Mouse (Mus musculus) kidney, adult 2 months (tissue): ENCODE data around the gene Prx. TPM values are rescaled to one million over a fixed set of nuclear protein-coding genes. Genes with fewer than 3 reads are reported as not detected.

ENCODE experiments used
- DNase-seq: peaks from one replicate; pipeline ENCODE4 v3.0.0; 2021
- H3K27ac ChIP-seq: fragments of 200-500 bp; 2 replicates; pipeline ENCODE4 v1.5.1; 2012; ENCODE audit warnings: low read depth, low read length, control low read depth, inconsistent platforms; ENCODE audit not compliant: insufficient read depth
- H3K27me3 ChIP-seq: fragments of 200-500 bp; replicated peaks from 2 replicates; pipeline ENCODE4 v1.6.1; 2012; ENCODE audit warnings: mild to moderate bottlenecking, moderate library complexity, low read length, inconsistent platforms; ENCODE audit not compliant: control insufficient read depth, insufficient read depth
- H3K36me3 ChIP-seq: fragments of 200-500 bp; 2 replicates; pipeline ENCODE4 v1.6.1; 2012; ENCODE audit warnings: mild to moderate bottlenecking, moderate library complexity, low read length, inconsistent platforms; ENCODE audit not compliant: control insufficient read depth, insufficient read depth
- H3K4me1 ChIP-seq: fragments of 200-500 bp; 2 replicates; pipeline ENCODE4 v1.6.1; 2011; ENCODE audit warnings: low read length; ENCODE audit not compliant: control insufficient read depth, insufficient read depth
- H3K4me3 ChIP-seq: fragments of 200-500 bp; 2 replicates; pipeline ENCODE4 v1.5.1; 2011; ENCODE audit warnings: mild to moderate bottlenecking, low read depth, low read length, control low read depth; ENCODE audit not compliant: insufficient read depth
- CTCF ChIP-seq: fragments of 200-500 bp; conservative IDR thresholded peaks from 2 replicates; pipeline ENCODE4 v1.5.1; 2011; ENCODE audit warnings: low read depth, mild to moderate bottlenecking, control low read depth, low read length, moderate library complexity, mixed read lengths; ENCODE audit not compliant: insufficient read depth, insufficient read length
- POLR2A ChIP-seq: fragments of 200-500 bp; IDR thresholded peaks from one replicate; pipeline ENCODE4 v1.6.1; 2011; ENCODE audit warnings: low read depth, low read length, control low read depth
- WGBS: fragments of 180-500 bp; shearing (Covaris S2); methylation state at CpG from one replicate; pipeline ENCODE4 v1.1.7; 2018; 5-methylcytosine and 5-hydroxymethylcytosine counted together
- polyA plus RNA-seq: library from polyadenylated mRNA; depleted of rRNA; stranded (reverse); fragments of >200 nt; gene quantifications from 2 replicates; pipeline ENCODE4 v1.2.3, GENCODE M21; 2012; rRNA removed

Gene Prx
- polyA plus RNA-seq, 1 experiment, result 1.2 TPM

GRCm38 (mm10) chr7:27560291-27560887 is 61.3 kb downstream of the Prx start:
- no peak for TF ChIP-seq POLR2A
- no peak for TF ChIP-seq CTCF
- 46% methylated on average over 8 of the region's 8 CpGs for WGBS
- Histone ChIP-seq H3K4me1 (no peaks in the 10 kb centered on the region), H3K27me3 (no peaks in the 10 kb centered on the region), H3K27ac (no peak overlapping the region), H3K36me3 (no peaks in the 10 kb centered on the region), H3K4me3 (no peak overlapping the region)
- DNase-seq, result no peak

DNA sequence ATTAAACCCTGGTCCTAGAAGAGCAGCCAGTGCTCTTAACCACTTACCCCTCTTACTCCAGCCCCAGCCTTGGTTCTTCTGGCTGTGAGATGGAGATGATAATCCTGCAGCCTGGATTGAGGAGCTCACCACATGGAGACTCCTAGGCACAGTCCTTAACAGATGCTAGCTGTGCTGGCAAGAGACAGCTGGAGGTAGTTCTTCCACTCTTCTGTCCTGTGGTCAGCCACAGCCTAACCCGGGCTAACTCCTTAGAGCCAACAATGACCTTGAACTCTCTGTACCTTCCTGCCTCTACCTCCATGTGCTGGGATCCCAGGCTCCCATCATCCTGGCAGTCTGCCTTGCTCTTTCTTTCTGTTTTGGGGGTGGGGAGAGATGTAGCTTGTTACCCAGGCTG is 61.9 kb downstream of the Prx start:
- Histone ChIP-seq H3K27ac (no peak overlapping the region), H3K27me3 (no peaks in the 10 kb centered on the region), H3K36me3 (no peaks in the 10 kb centered on the region), H3K4me3 (no peak overlapping the region), H3K4me1 (no peaks in the 10 kb centered on the region)
- DNase-seq, result no peak
- TF ChIP-seq POLR2A (no peak), CTCF (no peak)
- WGBS, result 77% methylated on average over 1 of the region's 1 CpGs

Other genes with a start within 250 kb of the Prx start
- gene Numbl, start 240.9 kb upstream of the Prx start, polyA plus RNA-seq, result 6.0 and 7.9 TPM in 2 replicates
- gene Ltbp4, start 161.6 kb upstream of the Prx start, polyA plus RNA-seq, result 76.9 and 84.7 TPM in 2 replicates
- 39.2 and 45.5 TPM in 2 replicates for gene Shkbp1, start 143.3 kb upstream of the Prx start, polyA plus RNA-seq
- gene Gm20479, start 141.9 kb upstream of the Prx start, polyA plus RNA-seq, result 0.39 TPM in 1 of 2 replicates, not detected in the other
- 0.09 and 0.12 TPM in 2 replicates for gene Sptbn4, start 51.6 kb upstream of the Prx start, polyA plus RNA-seq
- gene Blvrb, start 51.3 kb upstream of the Prx start, polyA plus RNA-seq, result 47.1 and 47.8 TPM in 2 replicates
- gene Sertad3, start 25.6 kb upstream of the Prx start, polyA plus RNA-seq, result 9.0 and 12.8 TPM in 2 replicates
- 19.4 and 23.7 TPM in 2 replicates for gene Sertad1, start 12.4 kb upstream of the Prx start, polyA plus RNA-seq
- 0.48 and 0.61 TPM in 2 replicates for gene Hipk4, start 23.9 kb downstream of the Prx start, polyA plus RNA-seq
- 142 and 163 TPM in 2 replicates for gene Pld3, start 53.9 kb downstream of the Prx start, polyA plus RNA-seq
- gene 2310022A10Rik, start 53.9 kb downstream of the Prx start, polyA plus RNA-seq, result 16.9 and 19.3 TPM in 2 replicates
- gene Akt2, start 92.2 kb downstream of the Prx start, polyA plus RNA-seq, result 83.9 and 89.2 TPM in 2 replicates
- gene Ttc9b, start 154.6 kb downstream of the Prx start, polyA plus RNA-seq, result not detected in 2 replicates
- gene Map3k10, start 175.3 kb downstream of the Prx start, polyA plus RNA-seq, result 24.6 and 26.8 TPM in 2 replicates
- gene Zfp607b, start 190.0 kb downstream of the Prx start, polyA plus RNA-seq, result 0.27 and 1.1 TPM in 2 replicates
- gene Zfp60, start 232.1 kb downstream of the Prx start, polyA plus RNA-seq, result 1.7 and 2.4 TPM in 2 replicates